Mouse (Mus musculus) spleen, adult 2 months (tissue): ENCODE data around the gene Gm973.

Source experiments
- CTCF ChIP-seq: fragments of 200-500 bp; IDR thresholded peaks from 2 replicates; pipeline ENCODE4 v1.5.1; 2011; ENCODE audit warnings: mild to moderate bottlenecking, inconsistent platforms; ENCODE audit not compliant: insufficient read depth, insufficient read length, insufficient replicate concordance; ENCODE audit errors: extremely low read depth
- POLR2A ChIP-seq: fragments of 200-500 bp; IDR thresholded peaks from 2 replicates; pipeline ENCODE4 v1.6.1; 2011; ENCODE audit warnings: low read depth, low read length, inconsistent platforms

- TF ChIP-seq POLR2A = no peak
- TF ChIP-seq CTCF = peak; percentile 27; the same call in 1 of the 2 replicates
These were observed 97.7 kb downstream of the Gm973 start for GRCm38 (mm10) chr1:59613795-59614194.
